Mouse (Mus musculus) limb, embryonic 11.5 days (tissue): Measurements from ENCODE around the gene Nectin2. TPM values are rescaled to one million over a fixed set of nuclear protein-coding genes. Genes with fewer than 3 reads are reported as not detected.
"Not testable (repeated sequence)": the region's sequence is repeated elsewhere in the genome, so short reads cannot be mapped to it uniquely, and the experiment has no call there.

ENCODE experiments used
- ATAC-seq: fragments of 200-750 bp; cut with Nextera tagmentation; 2 replicates; pipeline ENCODE4 v1.8.0; 2017; ENCODE audit warnings: low read depth; ENCODE audit not compliant: insufficient number of reproducible peaks, low FRiP score, low TSS enrichment
- DNase-seq: peaks from one replicate; pipeline ENCODE4 v3.0.0-alpha.2; 2015; ENCODE audit warnings: low spot score
- H3K27ac ChIP-seq: fragments of 300-500 bp; sonication (generic); replicated peaks from 2 replicates; pipeline ENCODE4 v1.5.1; 2014; ENCODE audit warnings: low read depth, mild to moderate bottlenecking, low read length
- H3K27me3 ChIP-seq: fragments of 300-500 bp; sonication (generic); 2 replicates; pipeline ENCODE4 v1.6.1; 2014; ENCODE audit warnings: mild to moderate bottlenecking, low read length, mixed read lengths; ENCODE audit not compliant: control insufficient read depth, insufficient read depth
- H3K36me3 ChIP-seq: fragments of 300-500 bp; sonication (generic); 2 replicates; pipeline ENCODE4 v1.6.1; 2014; ENCODE audit warnings: mild to moderate bottlenecking, low read length, moderate library complexity, mixed read lengths; ENCODE audit not compliant: control insufficient read depth, insufficient read depth
- H3K4me1 ChIP-seq: fragments of 300-500 bp; sonication (generic); 2 replicates; pipeline ENCODE4 v1.6.1; 2014; ENCODE audit warnings: low read length, mixed read lengths; ENCODE audit not compliant: control insufficient read depth, insufficient read depth
- H3K4me2 ChIP-seq: fragments of 300-500 bp; sonication (generic); 2 replicates; pipeline ENCODE4 v1.6.1; 2014; ENCODE audit warnings: low read depth, mild to moderate bottlenecking, moderate library complexity; ENCODE audit not compliant: severe bottlenecking
- H3K4me3 ChIP-seq: fragments of 300-500 bp; sonication (generic); 2 replicates; pipeline ENCODE4 v1.5.1; 2014; ENCODE audit warnings: low read depth, low read length
- H3K9ac ChIP-seq: fragments of 300-500 bp; sonication (generic); 2 replicates; pipeline ENCODE4 v1.6.1; 2014; ENCODE audit warnings: mild to moderate bottlenecking, low read length
- H3K9me3 ChIP-seq: fragments of 300-500 bp; sonication (generic); 2 replicates; pipeline ENCODE4 v1.6.1; 2016; ENCODE audit warnings: low read length; ENCODE audit not compliant: control insufficient read depth
- WGBS: fragments of 180-500 bp; shearing (Covaris S2); extraction: QIAGEN DNeasy Blood & Tissue Kit; methylation state at CpG from one replicate; pipeline ENCODE4 v1.1.7; 2014; 5-methylcytosine and 5-hydroxymethylcytosine counted together
- polyA plus RNA-seq: library from polyadenylated mRNA; unstranded; fragments of >200 nt; fragmentation: Nextera tagmentation; extraction: Ambion mirVana; gene quantifications from 2 replicates; pipeline ENCODE4 v1.2.1, GENCODE M21; 2014

Gene Nectin2
- polyA plus RNA-seq, 1 experiment from 2014 or later, result 63.2 TPM

DNA sequence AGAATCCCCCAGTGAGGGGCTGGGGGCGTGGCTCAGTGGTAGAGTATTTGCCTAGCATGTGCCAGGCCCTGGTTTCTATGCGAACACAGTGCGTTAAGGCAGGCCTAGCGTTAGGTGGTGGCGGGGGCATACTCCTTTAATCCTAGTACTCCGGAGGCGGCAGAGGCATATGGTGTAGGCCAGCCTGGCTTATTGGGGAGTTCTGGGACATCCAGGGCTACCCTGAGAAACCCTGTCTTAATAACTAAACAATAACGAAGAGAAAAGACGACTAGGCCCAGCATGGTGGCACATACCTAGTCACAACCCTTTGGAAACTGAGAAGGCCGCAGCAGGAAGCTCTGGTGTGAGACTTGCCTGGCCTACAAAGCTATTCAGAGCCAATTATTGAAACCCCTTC is 62.2 kb downstream of the Nectin2 start:
- H3K4me2 ChIP-seq, result no peak overlapping the region
- no peak overlapping the region for H3K9ac ChIP-seq
- no peak for ATAC-seq
- 93% methylated on average over 10 of the region's 10 CpGs for WGBS
- no peak for DNase-seq
- no peaks in the 10 kb centered on the region for H3K9me3 ChIP-seq
- H3K36me3 ChIP-seq, result no peaks in the 10 kb centered on the region
- no peak overlapping the region for H3K27ac ChIP-seq
- no peak overlapping the region for H3K4me3 ChIP-seq
- H3K27me3 ChIP-seq, result no peaks in the 10 kb centered on the region
- H3K4me1 ChIP-seq, result no peaks in the 10 kb centered on the region

DNA sequence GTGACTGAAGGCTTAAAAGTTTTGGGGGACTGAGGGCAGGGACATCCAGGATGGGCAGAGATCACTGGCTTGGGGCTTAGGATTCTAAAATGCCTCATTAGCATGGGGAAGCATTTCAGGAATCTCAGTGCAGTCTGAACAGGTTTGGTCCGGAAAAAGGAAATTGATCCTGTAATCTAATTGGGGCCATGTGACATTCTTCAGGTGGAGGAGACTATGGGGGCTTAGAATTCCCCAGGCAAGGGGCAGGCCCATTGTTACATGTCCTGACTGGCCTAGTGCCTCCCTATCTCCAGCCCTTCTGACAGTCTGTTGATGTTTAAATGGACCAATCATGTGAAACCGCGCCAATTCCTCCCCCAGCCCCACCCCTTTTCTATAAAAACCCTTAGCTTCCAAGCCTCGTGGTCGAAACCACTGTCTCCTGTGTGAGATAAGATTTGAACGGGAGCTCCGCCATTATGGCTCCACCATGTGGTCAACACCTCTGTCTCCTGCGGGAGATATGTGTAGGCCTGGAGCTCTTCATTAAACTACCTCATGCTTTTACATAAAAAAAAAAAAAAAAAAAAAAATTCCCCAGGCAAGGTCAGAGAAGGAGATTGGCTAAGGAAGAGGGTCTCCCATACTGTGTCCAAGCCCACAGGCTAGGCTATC is 63.2 kb downstream of the Nectin2 start:
- 69% methylated on average over 8 of the region's 8 CpGs for WGBS
- ATAC-seq, H3K9me3 ChIP-seq, H3K36me3 ChIP-seq, H3K4me2 ChIP-seq, H3K27ac ChIP-seq, H3K27me3 ChIP-seq, H3K4me1 ChIP-seq, H3K9ac ChIP-seq, DNase-seq, H3K4me3 ChIP-seq: not testable (repeated sequence)

DNA sequence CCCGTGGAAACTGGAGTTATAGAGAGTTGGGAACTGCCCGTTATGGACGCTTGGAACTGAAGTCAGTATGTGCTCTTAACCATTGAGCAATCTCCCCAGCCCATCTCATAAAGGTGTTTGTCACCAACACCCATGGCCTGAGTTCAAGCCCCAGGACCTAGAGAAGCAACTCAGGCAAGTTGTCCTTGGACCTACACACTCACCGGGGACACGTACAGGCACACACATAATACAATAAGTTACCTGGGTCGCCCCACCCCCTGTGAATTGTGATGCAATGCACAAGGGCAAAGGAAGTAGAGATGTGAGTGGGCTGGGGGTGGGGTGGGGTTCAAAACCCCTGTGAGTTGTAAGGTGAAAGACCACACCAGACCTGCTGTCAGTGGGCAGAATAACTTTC is 63.8 kb downstream of the Nectin2 start:
- H3K4me1 ChIP-seq, result no peaks in the 10 kb centered on the region
- no peaks in the 10 kb centered on the region for H3K9me3 ChIP-seq
- 84% methylated on average over 6 of the region's 6 CpGs for WGBS
- H3K4me2 ChIP-seq, result no peak overlapping the region
- H3K9ac ChIP-seq, result no peak overlapping the region
- ATAC-seq (no peak), DNase-seq (no peak)
- no peaks in the 10 kb centered on the region for H3K36me3 ChIP-seq
- no peak overlapping the region for H3K4me3 ChIP-seq
- H3K27me3 ChIP-seq, result no peaks in the 10 kb centered on the region
- H3K27ac ChIP-seq, result no peak overlapping the region

DNA sequence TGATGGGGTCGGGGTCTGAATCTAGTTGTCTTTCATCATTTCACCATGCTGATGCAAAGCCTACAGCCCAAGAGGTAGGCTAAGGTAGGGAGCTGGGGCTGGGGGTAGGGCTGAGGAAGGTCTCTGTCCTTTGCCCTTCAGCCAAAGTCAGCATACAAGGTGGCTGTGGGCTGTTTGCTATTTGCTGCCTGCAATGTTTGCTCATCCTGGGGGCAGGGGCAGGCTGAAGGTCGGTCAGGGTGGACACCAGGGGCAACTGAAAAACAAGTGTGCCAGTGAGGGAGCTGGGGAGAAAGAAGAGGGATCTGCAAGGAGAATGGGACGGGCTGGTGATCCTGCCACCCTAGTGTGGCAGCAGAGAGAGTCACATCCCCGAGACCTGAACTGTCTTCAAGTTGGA is 64.9 kb downstream of the Nectin2 start:
- 65% methylated on average over 4 of the region's 4 CpGs for WGBS
- Histone ChIP-seq H3K36me3 (no peaks in the 10 kb centered on the region), H3K4me3 (no peak overlapping the region), H3K4me1 (no peaks in the 10 kb centered on the region), H3K4me2 (no peak overlapping the region), H3K9ac (no peak overlapping the region), H3K27ac (no peak overlapping the region), H3K9me3 (no peaks in the 10 kb centered on the region), H3K27me3 (no peaks in the 10 kb centered on the region)
- no peak for ATAC-seq
- DNase-seq, result no peak

DNA sequence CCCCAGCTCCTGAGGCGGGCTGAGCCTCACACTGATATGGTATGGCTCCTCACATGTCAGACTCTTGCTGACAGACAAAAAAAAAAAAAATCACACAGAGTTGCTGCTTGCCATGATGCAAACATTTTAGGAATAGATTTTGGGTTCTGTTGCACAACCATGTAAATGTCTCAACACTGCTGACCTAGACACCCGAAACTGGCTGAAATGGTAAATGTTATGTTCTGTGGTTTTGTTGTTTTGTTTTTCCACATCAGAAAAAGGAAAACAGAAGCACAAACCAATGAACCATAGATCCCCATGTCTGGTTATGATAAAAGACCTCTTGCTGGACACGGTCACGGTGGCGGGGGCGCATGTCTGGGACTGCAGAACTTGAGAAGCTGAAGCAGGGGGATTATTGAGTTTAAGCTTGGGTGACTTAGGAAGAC is 66.5 kb downstream of the Nectin2 start:
- DNase-seq, result no peak

DNA sequence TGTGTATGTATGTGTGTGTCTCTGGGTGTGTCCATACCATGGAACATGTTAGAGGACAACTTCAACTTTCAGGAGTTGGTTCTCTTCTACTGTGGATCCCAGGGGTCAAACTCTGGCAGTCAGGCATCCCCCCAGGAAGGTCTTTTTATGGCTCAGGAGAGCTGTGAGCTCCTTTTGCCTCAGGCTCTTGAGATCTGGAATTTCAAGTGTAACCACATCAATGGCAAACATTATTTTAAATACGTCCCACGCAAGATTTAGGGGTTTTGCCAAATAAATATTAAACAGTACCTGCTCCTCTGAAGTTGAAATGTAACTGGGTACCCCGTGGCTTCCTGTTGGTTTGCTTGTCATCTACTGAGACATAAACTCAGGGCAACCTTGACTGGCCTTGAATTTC is 67.3 kb downstream of the Nectin2 start:
- WGBS, result 77% methylated on average over 3 of the region's 3 CpGs
- Histone ChIP-seq H3K4me3 (no peak overlapping the region), H3K9ac (no peak overlapping the region), H3K27me3 (no peaks in the 10 kb centered on the region), H3K36me3 (no peaks in the 10 kb centered on the region), H3K4me1 (no peaks in the 10 kb centered on the region), H3K9me3 (no peaks in the 10 kb centered on the region), H3K4me2 (no peak overlapping the region), H3K27ac (no peak overlapping the region)
- ATAC-seq (no peak), DNase-seq (no peak)

More for the DNA sequence above, 66.5 kb downstream of the Nectin2 start:
- Histone ChIP-seq H3K27ac (no peak overlapping the region), H3K4me2 (no peak overlapping the region), H3K27me3 (no peaks in the 10 kb centered on the region), H3K9me3 (no peaks in the 10 kb centered on the region), H3K9ac (no peak overlapping the region), H3K4me3 (no peak overlapping the region), H3K4me1 (no peaks in the 10 kb centered on the region), H3K36me3 (no peaks in the 10 kb centered on the region)
- WGBS, result 87% methylated on average over 6 of the region's 6 CpGs
- ATAC-seq, result no peak

DNA sequence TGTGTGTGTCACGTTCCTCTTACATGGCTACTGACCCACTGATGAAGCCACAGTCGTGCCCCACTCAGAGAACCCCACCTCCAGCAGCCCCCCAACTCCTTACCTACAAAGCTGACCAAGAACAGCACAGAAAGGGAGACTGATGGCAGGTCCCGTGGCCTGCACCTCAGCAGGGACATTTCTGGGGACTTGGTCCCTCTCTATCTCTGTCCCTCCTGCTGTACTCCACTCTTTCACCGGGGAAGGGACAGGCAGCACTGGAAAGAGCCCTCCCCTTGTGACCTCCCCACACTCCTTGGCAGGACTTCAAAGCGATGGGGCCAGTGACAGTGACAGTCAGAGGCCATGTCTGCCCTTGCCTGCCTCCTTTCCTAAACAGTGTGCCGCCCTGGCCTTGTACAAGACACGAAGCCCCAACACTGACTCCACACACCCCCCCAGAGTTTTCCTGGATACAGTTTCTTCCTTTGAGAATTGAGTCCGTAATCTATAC is 69.0 kb downstream of the Nectin2 start, which contains the start of the genes Gm44805 and Apoc4:
Gene Gm44805, minus strand, starts transcription at position 222 of the 493 bp plus-strand sequence.
Gene Apoc4, minus strand, starts transcription at position 278 of the 493 bp plus-strand sequence.
- H3K4me2 ChIP-seq, result no peak within 1 kb of the TSS
- no peaks in the 10 kb centered on the region for H3K4me1 ChIP-seq
- DNase-seq (no peak), ATAC-seq (no peak)
- no peaks in the 10 kb centered on the region for H3K36me3 ChIP-seq
- no peak within 1 kb of the TSS for H3K9ac ChIP-seq
- no peaks in the 10 kb centered on the region for H3K27me3 ChIP-seq
- no peak within 1 kb of the TSS for H3K4me3 ChIP-seq
- H3K9me3 ChIP-seq, result no peaks in the 10 kb centered on the region
- 64% methylated on average over 8 of the region's 8 CpGs for WGBS
- no peak within 1 kb of the TSS for H3K27ac ChIP-seq

DNA sequence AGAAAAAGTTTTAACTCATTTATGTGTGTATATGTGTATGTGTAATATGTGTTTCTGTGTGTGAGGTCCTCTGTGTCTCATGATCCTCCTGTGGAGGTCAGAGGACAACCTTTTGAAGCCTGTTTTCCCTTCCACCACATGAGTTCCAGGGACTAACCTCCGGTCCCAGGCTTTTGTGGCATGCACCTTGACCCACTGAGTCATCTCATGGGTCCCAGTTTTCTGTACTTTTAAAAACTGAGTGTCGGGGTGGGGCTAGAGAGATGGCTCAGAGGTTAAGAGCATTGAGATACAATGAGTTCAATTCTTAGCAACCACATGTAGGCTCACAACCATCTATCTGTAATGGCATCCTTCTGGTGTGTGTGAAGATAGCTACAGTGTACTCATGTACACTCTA is 69.6 kb downstream of the Nectin2 start:
- DNase-seq, result no peak
- no peak overlapping the region for H3K27ac ChIP-seq
- H3K27me3 ChIP-seq, result no peaks in the 10 kb centered on the region
- no peak overlapping the region for H3K9ac ChIP-seq
- H3K4me2 ChIP-seq, result no peak overlapping the region
- ATAC-seq, result no peak
- WGBS, result 84% methylated on average over 2 of the region's 2 CpGs
- no peaks in the 10 kb centered on the region for H3K36me3 ChIP-seq
- no peaks in the 10 kb centered on the region for H3K9me3 ChIP-seq
- no peak overlapping the region for H3K4me3 ChIP-seq
- H3K4me1 ChIP-seq, result no peaks in the 10 kb centered on the region

DNA sequence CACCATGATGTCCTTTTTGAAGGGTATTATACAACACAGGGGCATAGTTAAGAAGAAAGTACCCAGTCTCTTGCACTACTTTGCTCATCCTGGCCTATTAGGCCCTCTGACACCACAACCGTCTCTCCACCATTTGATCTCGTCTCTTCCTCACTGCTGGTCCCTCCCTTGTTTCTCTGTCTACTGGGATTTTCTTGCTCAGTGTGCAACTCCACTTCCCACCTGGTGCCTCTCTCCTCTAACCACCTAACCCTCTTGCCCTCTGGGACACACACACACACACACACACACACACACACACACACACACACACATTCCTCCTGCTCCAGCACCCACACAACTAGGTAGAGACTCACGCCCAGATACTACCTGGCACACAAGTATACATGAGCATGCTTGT is 71.4 kb downstream of the Nectin2 start:
- H3K9me3 ChIP-seq, result no peaks in the 10 kb centered on the region
- H3K9ac ChIP-seq, result no peak overlapping the region
- H3K4me3 ChIP-seq, result no peak overlapping the region
- H3K27ac ChIP-seq, result no peak overlapping the region
- no peak overlapping the region for H3K4me2 ChIP-seq
- H3K36me3 ChIP-seq, result no peaks in the 10 kb centered on the region
- ATAC-seq (no peak), DNase-seq (no peak)
- no peaks in the 10 kb centered on the region for H3K4me1 ChIP-seq
- no peaks in the 10 kb centered on the region for H3K27me3 ChIP-seq
- 84% methylated on average over 3 of the region's 3 CpGs for WGBS
